Mouse (Mus musculus) frontal cortex, postnatal 36 days (tissue): Measurements from ENCODE around the gene Sesn1.
A peak's percentile ranks its signal among the peaks of the same experiment; 100 is the strongest.
"Not testable (repeated sequence)": the region's sequence is repeated elsewhere in the genome, so short reads cannot be mapped to it uniquely, and the experiment has no call there.

Source experiments
- DNase-seq, 2 experiments: peaks; one replicate each; pipeline ENCODE4 v3.0.0; 2022; ENCODE audit warnings: low spot score in 2 of 2

Gene Sesn1

GRCm38 (mm10) chr10:41821171-41821570 lies 11.4 kb downstream of the Sesn1 start:
- no peak for DNase-seq

GRCm38 (mm10) chr10:41822573-41823281 lies 13.0 kb downstream of the Sesn1 start:
- DNase-seq, result peak in 1 of 2 experiments; percentile 47

GRCm38 (mm10) chr10:41823282-41823675 lies 13.5 kb downstream of the Sesn1 start:
- DNase-seq, result not testable (repeated sequence)

- DNase-seq, result no peak
Observed at GRCm38 (mm10) chr10:41823916-41824315, 14.2 kb downstream of the Sesn1 start.

DNA sequence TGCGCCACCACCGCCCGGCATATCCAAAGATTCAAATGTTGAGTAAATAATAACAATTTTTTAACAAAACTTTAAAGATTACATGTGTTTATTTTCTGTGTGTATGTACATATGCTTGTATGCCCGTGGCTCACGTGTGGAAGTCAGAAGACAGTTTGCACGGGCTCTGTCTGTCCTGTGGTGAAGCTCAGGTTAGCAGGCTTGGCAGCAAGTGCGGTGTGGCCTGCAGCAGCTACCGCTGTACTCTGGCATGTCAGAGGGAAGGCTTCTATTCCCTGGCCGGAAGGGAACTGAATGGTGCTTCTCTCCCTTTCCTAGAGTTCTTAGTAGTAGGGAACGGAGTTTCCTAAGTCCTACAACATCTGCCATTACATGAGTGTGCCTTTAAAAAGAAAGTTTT lies 15.3 kb downstream of the Sesn1 start:
- DNase-seq, result no peak

GRCm38 (mm10) chr10:41825996-41826395 lies 16.3 kb downstream of the Sesn1 start:
- no peak for DNase-seq

- no peak for DNase-seq
Observed at GRCm38 (mm10) chr10:41826526-41827116, 16.9 kb downstream of the Sesn1 start.

DNA sequence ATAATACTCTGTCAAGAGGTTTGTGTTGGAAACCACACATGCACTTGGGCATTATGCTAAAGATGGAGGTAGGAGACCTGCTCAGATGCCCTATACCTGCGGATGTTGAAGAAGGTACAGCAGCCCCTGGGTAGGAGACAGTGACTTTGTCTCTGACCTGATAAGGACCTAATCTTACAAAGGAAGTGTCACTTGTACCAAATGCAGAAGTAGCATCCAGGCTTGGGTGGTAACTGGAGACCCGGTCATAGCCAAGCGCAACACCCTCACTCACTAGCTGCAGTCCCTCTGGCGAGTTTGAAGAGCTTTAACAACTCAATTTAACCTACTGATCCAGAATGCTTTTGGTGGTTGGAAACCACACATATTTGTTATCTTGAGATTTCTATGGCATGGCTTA lies 18.0 kb downstream of the Sesn1 start:
- DNase-seq, result no peak

- DNase-seq, result no peak
Observed at GRCm38 (mm10) chr10:41829191-41829590, 19.5 kb downstream of the Sesn1 start.

- DNase-seq, result no peak
Observed at GRCm38 (mm10) chr10:41829980-41830379, 20.2 kb downstream of the Sesn1 start.

GRCm38 (mm10) chr10:41830445-41830844 lies 20.7 kb downstream of the Sesn1 start:
- DNase-seq, result no peak

DNA sequence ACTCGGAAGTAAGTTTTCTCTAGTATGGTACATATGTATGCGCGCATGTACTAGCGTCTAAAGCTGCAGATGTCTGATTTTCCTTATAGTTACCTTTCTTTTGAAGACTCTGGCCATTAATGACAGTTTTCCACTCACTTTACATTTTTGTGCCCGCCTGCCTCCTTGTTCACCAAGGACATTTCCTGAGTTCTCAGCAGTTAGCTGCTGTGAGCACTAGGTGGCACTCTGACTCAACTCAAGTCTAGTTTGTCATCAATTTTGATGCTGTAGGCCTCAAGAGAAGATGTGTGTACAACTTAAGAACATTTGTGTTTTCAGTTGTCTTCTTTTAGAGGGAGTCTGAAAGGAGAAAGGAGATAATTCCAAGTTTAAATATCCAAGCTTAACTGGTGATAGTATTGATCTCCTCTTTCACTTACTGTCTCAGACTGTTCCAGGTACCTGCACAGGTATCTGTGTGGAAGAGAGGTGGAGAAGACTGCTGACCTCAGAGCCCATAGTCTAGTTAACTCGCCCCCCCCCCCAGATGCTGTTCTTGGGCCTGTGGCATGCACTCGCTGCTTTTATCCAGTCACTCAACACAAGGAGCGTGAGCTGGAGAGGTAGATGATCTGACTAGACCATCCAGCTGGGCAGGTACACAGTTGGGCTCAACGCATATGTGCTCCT lies 21.3 kb downstream of the Sesn1 start:
- peak; percentile 65 to 83 for DNase-seq

- DNase-seq, result no peak
Observed at GRCm38 (mm10) chr10:41832191-41832590, 22.5 kb downstream of the Sesn1 start.

- no peak for DNase-seq
Observed at GRCm38 (mm10) chr10:41834131-41834530, 24.4 kb downstream of the Sesn1 start.

GRCm38 (mm10) chr10:41838911-41839310 lies 29.2 kb downstream of the Sesn1 start:
- DNase-seq, result no peak

DNA sequence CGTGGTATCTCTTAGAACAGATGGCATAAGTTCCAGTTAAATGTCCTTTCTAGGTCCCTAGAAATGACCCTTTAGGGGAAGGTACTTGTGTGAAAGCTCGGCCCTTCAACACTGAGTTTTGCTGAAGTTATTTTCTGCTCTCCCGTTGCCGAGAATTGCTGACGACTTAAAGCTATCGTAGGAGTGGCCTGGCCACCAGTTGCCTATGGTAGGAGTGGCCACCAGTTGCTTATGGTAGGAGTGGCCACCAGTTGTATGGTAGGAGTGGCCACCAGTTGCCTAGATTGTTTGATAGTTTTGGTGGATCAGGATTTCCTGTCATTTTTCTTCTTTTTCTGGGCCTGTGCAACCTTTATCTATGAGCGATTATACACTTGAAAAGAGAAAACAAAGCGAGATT lies 38.0 kb downstream of the Sesn1 start:
- no peak for DNase-seq

DNA sequence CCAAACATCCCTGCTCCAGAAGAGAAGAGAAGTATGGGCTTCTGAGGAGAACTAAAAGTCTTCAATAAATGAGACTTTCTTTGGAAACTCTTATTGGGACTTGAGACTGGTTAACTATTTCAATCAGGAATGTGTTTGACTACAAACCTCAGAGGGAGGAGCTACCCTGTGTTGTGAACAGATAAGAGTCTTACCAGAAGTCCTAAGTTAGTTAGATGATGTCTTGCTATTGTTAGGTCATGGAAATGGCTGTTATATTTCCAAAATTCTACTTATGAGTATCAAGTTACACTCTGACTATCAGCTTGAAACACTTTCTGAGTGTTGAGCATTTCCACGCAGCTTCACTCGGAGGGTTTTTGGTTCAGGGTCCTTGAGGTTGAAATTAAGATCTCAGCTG lies 39.0 kb downstream of the Sesn1 start:
- DNase-seq, result no peak

DNA sequence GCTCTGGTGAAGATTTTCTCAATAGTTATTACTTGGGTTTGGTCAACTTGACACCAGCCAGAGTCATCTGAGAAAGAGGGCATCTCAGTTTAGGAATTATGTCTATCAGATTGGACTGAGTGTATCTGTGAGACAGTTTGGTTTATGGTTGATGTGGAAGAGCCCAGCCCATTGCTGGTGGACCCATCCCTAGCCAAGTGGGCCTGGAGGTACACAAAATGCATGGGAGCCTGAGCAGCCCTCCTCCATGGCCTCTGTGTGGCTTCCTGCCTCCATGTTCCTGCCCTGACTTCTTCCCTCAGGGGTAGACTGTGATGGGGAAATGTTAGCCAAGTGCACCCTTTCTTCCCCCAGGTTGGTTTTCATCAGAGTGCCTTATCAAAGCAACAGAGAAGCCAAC lies 50.1 kb downstream of the Sesn1 start:
- no peak for DNase-seq

- no peak for DNase-seq
Observed at GRCm38 (mm10) chr10:41860275-41860688, 50.5 kb downstream of the Sesn1 start.

DNA sequence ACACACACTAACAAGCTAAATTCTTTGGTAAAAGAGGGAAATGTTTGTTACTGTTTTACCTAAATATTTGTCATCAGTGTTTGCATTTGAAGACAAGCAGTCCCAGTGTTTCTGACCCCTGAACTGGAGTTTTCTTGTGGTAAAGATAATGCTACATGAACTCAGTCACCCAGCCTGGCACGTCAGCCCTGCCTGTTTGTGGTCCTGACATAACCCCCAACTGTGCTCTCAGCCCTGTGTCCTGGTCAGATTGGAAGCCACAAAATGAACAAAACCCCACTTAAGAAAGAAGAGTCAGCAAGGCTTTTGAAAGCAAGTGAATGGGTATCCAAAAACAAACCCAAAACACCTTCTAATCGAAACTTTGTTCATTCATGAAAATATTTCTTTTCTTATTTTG lies 53.3 kb downstream of the Sesn1 start:
- no peak for DNase-seq

DNA sequence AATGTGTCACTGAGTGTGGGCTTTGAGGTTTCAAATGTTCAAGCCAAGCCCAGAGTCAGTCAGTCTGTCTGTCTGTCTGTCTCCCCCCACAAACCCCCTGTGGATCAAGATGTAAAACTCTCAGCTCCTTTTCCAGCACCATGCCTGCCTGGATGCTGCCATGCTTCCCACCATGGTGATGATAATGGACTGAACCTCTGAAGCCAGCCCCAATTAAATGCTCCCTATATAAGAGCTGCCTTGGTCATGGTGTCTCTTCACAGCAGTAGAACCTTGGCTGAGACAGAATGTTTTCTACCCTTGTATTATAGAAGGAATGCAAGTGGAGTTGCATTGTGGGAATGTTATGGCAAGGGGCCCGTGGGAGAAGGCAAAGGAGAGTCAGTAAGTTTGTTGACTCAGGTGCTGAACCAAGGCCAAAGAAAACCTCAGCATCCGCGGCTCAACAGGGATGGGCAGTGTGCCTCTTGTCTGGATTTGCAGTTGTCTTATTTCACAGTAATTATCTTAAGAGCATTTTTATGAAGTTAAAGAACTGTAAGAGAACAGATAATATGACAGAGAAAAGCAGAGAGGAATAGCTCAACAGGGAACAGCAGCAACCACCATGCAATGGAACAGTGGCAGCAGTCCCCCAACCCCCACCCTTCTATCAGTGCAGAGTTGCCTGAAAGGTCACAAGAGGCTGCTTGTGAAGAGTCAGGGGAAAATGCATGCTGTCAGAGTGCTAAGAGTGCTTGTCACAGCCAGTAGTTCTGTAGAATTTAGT lies 56.5 kb downstream of the Sesn1 start:
- no peak for DNase-seq

DNA sequence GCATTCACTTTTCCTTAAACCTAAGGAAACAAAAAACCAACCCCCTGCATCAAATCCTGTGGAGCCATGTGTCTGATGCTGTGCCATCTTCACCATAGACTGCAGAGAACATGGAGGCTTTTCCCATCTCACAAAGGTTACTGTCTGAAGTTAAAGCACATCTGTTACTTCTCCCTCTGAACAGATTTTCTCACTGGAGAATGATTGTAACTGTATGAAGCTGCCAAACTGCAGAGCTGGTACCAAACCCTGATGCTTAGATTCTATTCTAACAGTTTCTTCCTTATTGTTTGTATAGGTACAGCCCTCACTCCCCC lies 57.1 kb downstream of the Sesn1 start:
- no peak for DNase-seq

DNA sequence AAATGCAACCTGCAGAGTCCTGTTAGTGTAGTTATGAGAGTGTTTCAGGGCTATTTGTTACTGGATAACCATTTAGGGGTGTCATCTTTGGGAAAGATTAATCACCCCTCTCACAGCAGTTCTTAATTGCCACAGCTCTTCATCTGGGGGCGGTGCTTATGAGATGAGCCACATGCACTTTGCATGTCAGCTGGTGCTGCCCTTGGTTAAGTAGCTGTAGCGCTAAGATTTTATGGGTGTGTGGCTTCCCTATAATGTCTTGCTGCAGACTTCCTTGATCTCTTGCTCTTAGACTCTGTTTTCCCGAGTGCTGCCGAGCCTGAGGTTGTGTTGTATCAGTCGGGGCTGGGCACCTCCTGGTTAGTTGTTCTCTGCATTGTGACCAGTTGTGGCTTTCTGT lies 58.2 kb downstream of the Sesn1 start:
- DNase-seq, result no peak
